Mouse (Mus musculus): ENCODE data around the gene Psma5. TPM values are rescaled to one million over a fixed set of nuclear protein-coding genes. Genes with fewer than 3 reads are reported as not detected.
"Not testable (repeated sequence)": the region's sequence is repeated elsewhere in the genome, so short reads cannot be mapped to it uniquely, and the experiment has no call there.

Gene Psma5
- total RNA-seq (2015): 160 and 172 TPM in 2 replicates
- 146 and 158 TPM in 2 replicates for total RNA-seq (2017)

GRCm38 (mm10) chr3:108256719-108257637 is at the start of gene Psma5:
TSS of gene Psma5 (plus strand) at chr3:108256926.
- ATAC-seq (ENCODE audit: poor library complexity, severe bottlenecking): peak; percentile 99

DNA sequence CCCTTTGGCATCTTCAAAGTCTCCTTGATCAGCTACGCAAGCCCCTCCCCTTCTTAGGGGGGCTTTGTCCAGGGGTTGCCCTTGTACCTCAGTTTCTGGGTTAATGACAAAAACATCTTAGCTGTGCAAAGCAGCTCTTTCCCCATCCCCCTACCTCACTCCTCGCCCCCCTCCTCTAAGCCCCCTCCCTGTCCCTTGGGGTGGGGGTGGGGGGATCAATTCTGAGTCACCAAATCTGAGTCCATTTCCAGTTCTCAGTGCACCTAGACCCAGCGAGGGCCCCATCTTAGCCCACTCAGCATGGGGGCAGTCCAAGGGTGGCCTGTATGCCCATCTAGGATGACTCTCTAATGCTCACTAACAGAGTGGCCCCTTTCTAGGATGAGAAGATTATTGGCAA is 47.7 kb upstream of the Psma5 start:
- no peak for ATAC-seq (ENCODE audit: poor library complexity, severe bottlenecking)

- no peak for ATAC-seq (ENCODE audit: poor library complexity, severe bottlenecking)
Observed at GRCm38 (mm10) chr3:108209536-108209935, 47.2 kb upstream of the Psma5 start.

- ATAC-seq (ENCODE audit: poor library complexity, severe bottlenecking): peak; percentile 97
Observed at GRCm38 (mm10) chr3:108209946-108210770, 46.6 kb upstream of the Psma5 start.

- ATAC-seq (ENCODE audit: poor library complexity, severe bottlenecking): peak; percentile 73
Observed at GRCm38 (mm10) chr3:108210771-108211139, 46.0 kb upstream of the Psma5 start, which contains the start of gene Atxn7l2. TSS of gene Atxn7l2 (minus strand) at chr3:108210934.

- no peak for ATAC-seq (ENCODE audit: poor library complexity, severe bottlenecking)
Observed at GRCm38 (mm10) chr3:108211845-108212244, 44.9 kb upstream of the Psma5 start.

GRCm38 (mm10) chr3:108212406-108212805 is 44.3 kb upstream of the Psma5 start:
- no peak for ATAC-seq (ENCODE audit: poor library complexity, severe bottlenecking)

DNA sequence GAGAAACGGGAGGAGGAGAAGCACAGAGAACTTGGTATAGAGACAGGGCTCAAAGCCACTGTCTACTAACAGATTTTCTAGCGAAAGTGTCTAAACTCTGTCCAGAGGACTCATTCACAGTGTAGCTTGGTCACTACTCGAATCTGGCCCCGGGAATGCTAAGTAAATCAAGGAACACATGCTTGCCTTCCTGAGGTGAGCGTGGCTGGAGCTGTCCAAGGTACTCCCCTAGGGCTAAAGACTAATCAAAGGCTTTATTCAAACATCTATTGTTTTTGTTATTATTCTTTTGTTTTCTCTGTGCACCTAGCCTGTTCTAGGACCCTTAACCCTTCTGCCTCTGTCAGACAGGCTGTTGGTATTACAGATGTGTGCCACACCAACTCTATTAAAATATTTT is 42.0 kb upstream of the Psma5 start:
- ATAC-seq (ENCODE audit: poor library complexity, severe bottlenecking): no peak

- ATAC-seq (ENCODE audit: poor library complexity, severe bottlenecking): no peak
Observed at GRCm38 (mm10) chr3:108220661-108221060, 36.1 kb upstream of the Psma5 start.

DNA sequence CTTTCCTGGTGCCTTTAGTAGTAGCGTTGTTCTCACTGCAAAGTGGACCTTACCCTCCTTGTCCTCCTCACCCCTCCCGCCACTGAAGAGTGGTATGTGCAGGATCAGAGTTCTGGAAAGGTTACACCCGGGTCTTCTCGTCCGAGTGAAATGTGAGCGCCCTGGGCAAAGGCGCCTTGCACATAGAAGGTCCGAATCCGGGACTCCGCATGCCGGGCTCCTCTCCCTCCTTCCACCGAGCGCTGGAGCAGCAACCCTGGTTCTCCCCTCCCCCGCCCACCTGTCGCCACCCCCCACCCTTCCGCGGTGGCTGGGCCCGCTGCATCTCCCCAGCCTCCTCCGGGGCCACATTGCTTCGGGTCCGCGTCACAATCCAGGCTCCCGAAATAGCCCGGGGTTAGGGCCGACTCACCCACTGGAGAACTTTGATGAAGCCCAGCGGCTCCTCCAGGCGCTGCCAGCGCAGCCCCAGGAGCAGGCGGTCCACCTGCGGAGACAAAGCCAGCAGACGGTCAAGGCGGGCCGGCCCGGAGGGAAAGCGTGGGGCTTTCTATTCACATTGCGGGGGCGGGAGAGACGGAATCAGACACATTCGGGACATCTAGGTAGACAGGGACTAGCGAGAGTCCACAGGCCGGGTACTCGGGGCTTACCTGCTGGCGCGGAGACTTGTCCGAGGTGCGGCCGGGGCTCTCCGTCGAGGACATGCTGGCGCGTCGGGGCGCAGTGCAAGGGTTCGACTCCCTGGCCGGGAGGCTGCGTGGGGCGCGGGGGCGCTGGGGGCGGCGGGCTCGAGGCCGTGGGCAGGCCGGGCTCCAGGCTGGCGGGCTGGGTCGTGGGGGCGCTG is 30.8 kb upstream of the Psma5 start:
- no peak for ATAC-seq (ENCODE audit: poor library complexity, severe bottlenecking)

DNA sequence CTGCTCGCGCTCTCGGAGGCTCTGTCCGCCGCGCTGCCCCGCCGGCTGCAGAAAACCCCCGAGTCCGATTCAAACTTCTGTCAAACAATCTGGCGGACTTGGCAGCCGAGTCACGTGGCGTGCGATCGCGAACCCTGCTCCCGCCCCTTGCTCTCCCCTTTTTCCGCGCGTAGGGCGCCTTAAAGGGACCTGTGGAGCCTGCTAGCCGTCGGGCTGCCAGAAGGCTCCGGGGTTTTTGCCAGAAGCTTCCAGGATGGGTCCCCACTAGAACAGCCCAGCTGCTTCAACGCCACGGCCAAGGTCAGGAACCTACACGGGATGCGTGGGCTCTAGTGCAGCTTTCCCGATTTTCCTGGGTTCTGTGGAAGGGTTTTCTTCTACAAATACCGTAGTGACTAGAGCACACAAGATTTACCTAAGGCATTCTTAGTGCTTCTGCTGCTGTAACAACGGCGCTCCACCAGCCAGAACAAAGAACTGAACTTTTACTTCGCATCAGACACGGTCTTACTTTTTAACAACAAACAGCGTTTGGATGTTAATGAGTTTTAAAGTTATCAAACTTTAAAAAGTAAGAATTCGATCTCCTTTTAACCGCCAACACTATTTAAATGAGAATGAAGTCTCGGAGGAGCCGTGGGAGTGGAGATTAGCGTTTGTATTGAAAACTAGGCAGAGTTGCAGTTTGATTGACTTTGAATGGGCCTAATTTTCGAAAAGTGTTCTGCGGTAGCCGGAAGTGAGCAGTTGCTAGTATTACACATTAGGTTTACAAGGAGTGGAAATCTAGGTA is 30.0 kb upstream of the Psma5 start, which contains the start of gene Sypl2:
Gene Sypl2, minus strand, starts transcription at position 91 of the 793 bp plus-strand sequence.
- ATAC-seq (ENCODE audit: poor library complexity, severe bottlenecking): peak; percentile 27; the same call in 1 of the 2 replicates

DNA sequence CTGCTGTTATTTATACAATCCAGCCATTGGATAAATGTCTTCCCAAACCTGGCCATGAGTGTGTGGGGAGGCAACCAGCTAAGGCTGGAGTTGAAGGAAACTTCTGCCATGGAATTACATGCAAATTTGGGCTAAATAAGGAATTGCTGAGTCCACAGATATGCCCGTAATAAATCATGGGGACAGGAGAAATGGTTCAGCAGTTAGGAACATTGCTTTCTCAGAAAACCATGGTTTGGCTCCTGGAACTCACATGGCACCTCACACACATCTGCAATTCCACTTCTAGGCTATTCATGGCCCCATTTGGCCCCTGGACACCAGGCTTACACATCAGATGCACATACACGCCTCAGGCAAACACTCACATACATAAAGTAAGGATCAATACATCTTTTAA is 29.2 kb upstream of the Psma5 start:
- ATAC-seq (ENCODE audit: poor library complexity, severe bottlenecking): no peak

DNA sequence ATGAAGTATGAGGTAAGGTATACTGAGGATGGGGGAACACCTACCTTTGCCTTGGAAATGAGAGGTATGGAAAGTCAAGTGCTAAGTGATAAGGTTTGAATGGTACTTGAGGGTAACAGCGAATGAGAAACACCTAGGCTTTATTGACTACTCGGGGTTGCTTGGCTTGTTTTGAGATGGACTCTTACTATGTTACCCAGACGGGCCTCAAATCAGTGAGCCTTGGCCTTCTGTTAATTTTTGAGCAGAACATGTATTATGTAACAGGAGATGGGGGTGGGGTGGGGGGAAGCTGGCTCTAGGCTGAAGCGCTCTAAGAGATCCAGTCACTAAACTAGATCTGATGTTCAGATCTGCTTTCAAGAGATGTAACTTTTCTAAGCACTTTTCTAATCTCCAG is 25.1 kb upstream of the Psma5 start:
- ATAC-seq (ENCODE audit: poor library complexity, severe bottlenecking): no peak

DNA sequence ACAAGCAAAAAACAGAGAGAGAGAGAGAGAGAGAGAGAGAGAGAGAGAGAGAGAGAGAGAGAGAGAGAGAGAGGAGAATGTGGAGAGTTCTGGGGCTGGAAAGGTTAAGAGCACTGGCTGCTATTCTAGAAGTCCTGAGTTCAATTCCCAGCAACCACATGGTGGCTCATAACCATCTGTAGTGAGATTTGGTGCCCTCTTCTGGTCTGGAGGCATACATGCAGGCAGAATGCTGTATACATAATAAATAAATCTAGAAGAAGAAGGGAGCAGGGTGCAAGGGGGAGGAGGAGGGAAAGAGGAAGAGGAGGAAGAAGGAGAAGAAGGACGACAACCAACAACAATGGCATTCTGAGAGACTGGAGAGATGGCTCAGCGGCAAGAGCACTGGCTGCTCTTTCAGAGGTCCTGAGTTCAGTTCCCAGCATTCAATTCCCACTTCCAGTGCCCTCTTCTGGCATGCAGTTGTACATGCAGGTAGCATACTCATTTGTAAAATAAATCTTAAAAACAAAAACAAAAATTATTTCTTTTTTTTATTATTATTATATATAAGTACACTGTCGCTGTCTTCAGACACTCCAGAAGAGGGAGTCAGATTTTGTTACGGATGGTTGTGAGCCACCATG is 19.1 kb upstream of the Psma5 start:
- ATAC-seq (ENCODE audit: poor library complexity, severe bottlenecking): not testable (repeated sequence)

DNA sequence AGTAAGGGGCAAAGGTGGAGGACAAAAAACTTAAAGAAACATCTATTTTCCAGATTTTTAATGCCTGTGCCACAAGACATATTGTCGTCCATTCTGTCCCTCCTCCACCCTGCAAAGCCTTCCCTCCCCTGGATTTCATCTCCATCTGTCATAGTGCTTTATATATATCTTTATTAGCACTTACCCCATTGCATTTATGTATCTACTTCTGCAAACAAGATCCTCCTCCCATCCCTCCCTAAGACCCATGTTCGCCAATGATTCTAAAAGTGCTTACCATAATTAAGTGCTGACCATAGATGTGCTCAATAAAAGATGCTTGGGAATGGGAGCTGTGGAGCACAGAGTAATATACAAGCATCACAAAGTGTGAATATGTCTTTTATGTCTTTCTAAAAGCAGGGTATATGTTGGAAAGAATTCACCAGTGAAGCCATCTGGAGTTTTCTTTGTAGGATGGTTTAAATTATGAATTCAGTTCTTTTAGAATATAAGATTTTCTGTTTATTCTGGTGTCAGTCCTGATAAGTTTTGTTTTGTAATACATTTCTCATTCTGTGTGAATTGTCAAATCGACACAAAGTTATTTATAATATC is 15.4 kb upstream of the Psma5 start:
- no peak for ATAC-seq (ENCODE audit: poor library complexity, severe bottlenecking)

DNA sequence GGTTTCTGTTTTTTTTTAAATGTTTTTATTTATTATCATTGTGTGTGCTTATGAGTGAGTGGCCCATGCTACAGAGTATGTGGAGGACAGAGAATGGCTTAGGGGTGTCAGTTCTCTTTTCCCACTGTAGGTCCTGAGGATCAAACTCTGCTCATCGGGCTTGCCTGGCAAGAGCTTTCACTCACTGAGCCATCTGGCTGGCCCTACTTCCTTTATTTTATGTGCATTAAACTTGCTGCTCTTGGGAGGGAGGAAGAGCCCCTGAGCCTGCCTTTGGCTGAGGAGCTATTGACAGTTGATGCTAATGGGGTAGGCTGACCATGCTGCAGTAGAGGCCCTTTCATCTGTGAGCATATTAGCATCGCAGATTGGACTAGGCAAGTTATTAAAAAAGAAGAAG is 9.9 kb upstream of the Psma5 start:
- ATAC-seq (ENCODE audit: poor library complexity, severe bottlenecking): no peak

DNA sequence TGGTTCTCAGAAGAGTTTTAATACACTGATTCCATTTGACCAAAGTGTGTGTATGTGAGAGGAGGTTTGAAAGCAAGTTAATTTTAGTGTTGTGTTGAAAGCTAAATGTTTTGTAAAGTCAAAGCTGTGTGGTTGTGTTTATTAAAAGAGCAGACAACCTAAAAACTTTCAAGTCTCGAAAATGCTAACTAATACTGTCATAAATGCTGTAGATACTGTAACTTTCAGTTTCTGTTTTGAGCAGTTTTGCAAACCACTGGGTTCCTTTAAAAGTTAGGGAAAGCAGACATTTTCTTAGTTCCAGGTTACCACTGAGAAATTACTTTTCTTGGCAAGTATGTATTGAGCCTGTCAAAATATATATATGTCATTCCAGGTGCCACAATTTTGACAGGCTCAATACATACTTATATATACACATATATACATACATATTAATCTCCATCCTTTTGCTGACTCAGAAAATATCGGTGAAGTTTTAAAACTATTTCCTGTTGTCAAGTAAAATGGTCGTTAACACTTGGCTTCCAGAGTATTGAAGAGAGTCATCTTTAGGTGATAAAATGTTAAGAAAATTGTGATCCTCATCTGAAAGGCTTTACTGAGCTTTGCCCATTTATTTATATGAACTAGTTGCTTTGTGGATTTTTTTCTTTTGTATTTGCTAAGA is 1.2 kb downstream of the Psma5 start:
- no peak for ATAC-seq (ENCODE audit: poor library complexity, severe bottlenecking)

DNA sequence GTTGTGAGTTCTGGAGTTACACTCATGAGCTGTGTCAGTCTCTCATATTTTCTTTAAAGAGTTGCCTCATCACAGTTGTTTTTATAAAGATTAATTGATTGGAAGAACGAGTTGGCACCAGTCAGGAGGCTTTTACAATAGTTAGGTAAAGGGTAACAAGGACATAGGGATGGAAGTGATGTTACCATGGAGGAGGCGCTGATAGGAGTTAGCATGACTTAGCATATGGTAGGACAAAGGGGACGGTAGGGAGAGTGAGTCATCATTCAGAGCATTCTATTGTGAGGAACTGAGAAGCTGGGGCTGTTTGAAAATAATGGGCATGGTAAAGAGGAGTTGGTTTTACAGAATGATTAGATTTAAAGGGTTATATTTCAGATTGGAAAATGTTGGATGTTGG is 2.6 kb downstream of the Psma5 start:
- no peak for ATAC-seq (ENCODE audit: poor library complexity, severe bottlenecking)

All from megakaryocyte, adult 5-6 weeks (primary cell).